Mouse (Mus musculus): Measurements from ENCODE around the gene Cisd1.
A peak's percentile ranks its signal among the peaks of the same experiment; 100 is the strongest.

Cisd1 gene

DNA sequence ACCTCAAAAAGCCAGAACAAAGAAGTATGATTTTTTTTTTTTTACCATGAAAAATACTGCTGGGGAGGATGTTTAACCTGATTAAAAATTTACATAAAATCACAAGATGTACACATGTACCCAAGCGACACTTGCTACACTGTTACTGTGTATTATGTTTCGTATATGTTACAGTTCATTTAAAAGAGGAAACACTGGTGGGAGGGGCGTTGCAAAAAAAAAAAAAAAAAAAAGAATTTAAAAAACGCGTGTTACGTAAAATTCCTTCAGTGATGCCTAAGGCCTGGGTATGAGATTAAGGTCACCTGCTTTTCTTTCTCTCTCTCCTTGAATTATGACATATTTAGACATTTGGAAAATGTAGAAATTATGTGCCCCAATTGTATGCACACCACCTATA, 38.0 kb downstream of the Cisd1 start:
- no peaks in the 10 kb centered on the region for H3K9me3 ChIP-seq (ENCODE audit: low read length)
- peaks cover 35% of the 10 kb centered on the region for H3K4me1 ChIP-seq (replicated peaks; ENCODE audit: low read depth, low read length)
- H3K27me3 ChIP-seq (ENCODE audit: insufficient read depth, low read length): peaks cover 23% of the 10 kb centered on the region
- TF ChIP-seq POU5F1 (IDR thresholded peaks at IDR 0.05; ENCODE audit: borderline replicate concordance, low read length) (no peak), NANOG (IDR thresholded peaks at IDR 0.05; ENCODE audit: borderline replicate concordance, low read length) (no peak), CTCF (conservative IDR thresholded peaks at IDR 0.05; ENCODE audit: low read length) (no peak)
- H3K36me3 ChIP-seq (ENCODE audit: insufficient read depth, low read length): no peaks in the 10 kb centered on the region
- H3K4me3 ChIP-seq (replicated peaks; ENCODE audit: low read length): no peak overlapping the region

DNA sequence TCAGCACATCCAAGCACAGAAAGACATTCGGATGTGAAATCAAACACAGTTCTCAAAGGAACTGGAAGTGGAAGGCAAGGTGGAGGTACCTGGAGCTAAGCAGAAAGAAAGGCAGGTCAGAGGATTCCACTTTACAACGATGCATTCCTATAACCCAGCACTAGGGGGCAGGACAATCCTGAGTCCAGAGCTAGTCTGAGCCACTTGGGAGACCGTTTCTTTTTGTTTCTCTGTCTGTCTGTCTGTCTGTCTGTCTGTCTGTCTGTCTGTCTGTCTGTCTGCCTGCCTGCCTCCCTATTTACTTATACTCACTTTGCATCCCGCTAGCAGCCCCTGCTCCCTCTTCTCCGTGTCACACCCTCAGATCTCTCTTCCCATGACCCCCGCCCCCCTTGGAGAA, 38.6 kb downstream of the Cisd1 start:
- Histone ChIP-seq H3K4me3 (replicated peaks; ENCODE audit: low read length) (peak overlapping the region; percentile 30), H3K27me3 (ENCODE audit: insufficient read depth, low read length) (peaks cover 25% of the 10 kb centered on the region), H3K9me3 (ENCODE audit: low read length) (no peaks in the 10 kb centered on the region), H3K4me1 (replicated peaks; ENCODE audit: low read depth, low read length) (peaks cover 35% of the 10 kb centered on the region), H3K36me3 (ENCODE audit: insufficient read depth, low read length) (no peaks in the 10 kb centered on the region)
- TF ChIP-seq NANOG (IDR thresholded peaks at IDR 0.05; ENCODE audit: borderline replicate concordance, low read length) (no peak), CTCF (conservative IDR thresholded peaks at IDR 0.05; ENCODE audit: low read length) (peak; percentile 69), POU5F1 (IDR thresholded peaks at IDR 0.05; ENCODE audit: borderline replicate concordance, low read length) (no peak)

DNA sequence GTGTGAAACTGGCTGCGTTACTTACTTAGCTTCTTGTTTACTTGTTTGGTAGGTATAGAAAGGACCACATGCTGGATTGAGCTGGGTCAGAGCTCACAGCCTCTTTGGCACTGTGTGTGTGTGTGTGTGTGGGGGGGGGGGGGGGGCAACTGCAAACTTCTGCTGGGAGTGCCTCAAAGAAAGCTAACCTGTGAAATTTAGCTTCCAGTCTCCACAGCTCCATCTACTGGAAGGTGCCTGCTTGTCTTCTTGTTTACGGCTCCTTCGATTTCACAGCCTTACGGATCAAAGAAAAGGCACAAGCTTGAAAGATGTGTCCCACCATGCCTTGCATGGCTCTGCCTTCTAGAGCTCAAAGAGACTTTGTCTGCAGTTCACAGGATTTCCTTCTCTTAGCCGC, 42.3 kb downstream of the Cisd1 start:
- Histone ChIP-seq H3K27me3 (ENCODE audit: insufficient read depth, low read length) (peaks cover 26% of the 10 kb centered on the region), H3K36me3 (ENCODE audit: insufficient read depth, low read length) (no peaks in the 10 kb centered on the region), H3K9me3 (ENCODE audit: low read length) (no peaks in the 10 kb centered on the region), H3K4me1 (replicated peaks; ENCODE audit: low read depth, low read length) (peaks cover 22% of the 10 kb centered on the region), H3K4me3 (replicated peaks; ENCODE audit: low read length) (no peak overlapping the region)
- TF ChIP-seq POU5F1 (IDR thresholded peaks at IDR 0.05; ENCODE audit: borderline replicate concordance, low read length) (no peak), CTCF (conservative IDR thresholded peaks at IDR 0.05; ENCODE audit: low read length) (peak; percentile 44), NANOG (IDR thresholded peaks at IDR 0.05; ENCODE audit: borderline replicate concordance, low read length) (no peak)

GRCm38 (mm10) chr10:71300161-71300560, 44.6 kb downstream of the Cisd1 start:
- Histone ChIP-seq H3K9me3 (ENCODE audit: low read length) (no peaks in the 10 kb centered on the region), H3K36me3 (ENCODE audit: insufficient read depth, low read length) (no peaks in the 10 kb centered on the region), H3K27me3 (ENCODE audit: insufficient read depth, low read length) (peaks cover 21% of the 10 kb centered on the region), H3K4me1 (replicated peaks; ENCODE audit: low read depth, low read length) (peaks cover 19% of the 10 kb centered on the region), H3K4me3 (replicated peaks; ENCODE audit: low read length) (peak overlapping the region; percentile 20; the same call in 1 of the 2 replicates)
- TF ChIP-seq CTCF (conservative IDR thresholded peaks at IDR 0.05; ENCODE audit: low read length) (no peak), POU5F1 (IDR thresholded peaks at IDR 0.05; ENCODE audit: borderline replicate concordance, low read length) (no peak), NANOG (IDR thresholded peaks at IDR 0.05; ENCODE audit: borderline replicate concordance, low read length) (no peak)

DNA sequence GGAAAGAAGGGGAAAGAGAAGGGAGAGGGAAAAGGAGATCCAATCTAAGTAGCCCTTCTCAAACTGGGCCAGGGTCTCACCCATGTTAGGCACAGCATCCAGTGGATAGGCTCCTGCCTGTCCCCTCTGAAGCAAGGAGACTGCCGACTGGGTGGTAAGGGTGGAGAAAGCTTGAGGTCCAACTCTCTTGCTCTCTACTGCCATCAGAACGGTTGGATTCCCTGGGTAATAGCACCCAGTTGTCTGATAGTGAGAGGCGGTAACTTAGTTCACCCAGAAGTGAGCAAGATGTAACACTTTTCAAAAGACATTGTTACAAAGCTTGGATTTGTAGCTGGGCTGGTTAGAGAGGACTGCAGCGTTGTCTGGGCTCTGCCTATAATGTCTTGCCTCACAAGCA, 51.5 kb downstream of the Cisd1 start:
- peaks cover 7% of the 10 kb centered on the region; the same call in 1 of the 2 replicates for H3K27me3 ChIP-seq (ENCODE audit: insufficient read depth, low read length)
- TF ChIP-seq CTCF (conservative IDR thresholded peaks at IDR 0.05; ENCODE audit: low read length): 0 out of 2 replicates have a peak, but pooled peaks have one; percentile 3
- TF ChIP-seq POU5F1 (IDR thresholded peaks at IDR 0.05; ENCODE audit: borderline replicate concordance, low read length): no peak
- TF ChIP-seq NANOG (IDR thresholded peaks at IDR 0.05; ENCODE audit: borderline replicate concordance, low read length): no peak
- no peaks in the 10 kb centered on the region for H3K36me3 ChIP-seq (ENCODE audit: insufficient read depth, low read length)
- H3K4me3 ChIP-seq (replicated peaks; ENCODE audit: low read length): no peak overlapping the region
- peaks cover 27% of the 10 kb centered on the region for H3K4me1 ChIP-seq (replicated peaks; ENCODE audit: low read depth, low read length)
- H3K9me3 ChIP-seq (ENCODE audit: low read length): no peaks in the 10 kb centered on the region

GRCm38 (mm10) chr10:71292254-71292653, 52.5 kb downstream of the Cisd1 start:
- TF ChIP-seq NANOG (IDR thresholded peaks at IDR 0.05; ENCODE audit: borderline replicate concordance, low read length) (no peak), CTCF (conservative IDR thresholded peaks at IDR 0.05; ENCODE audit: low read length) (no peak), POU5F1 (IDR thresholded peaks at IDR 0.05; ENCODE audit: borderline replicate concordance, low read length) (no peak)

GRCm38 (mm10) chr10:71291801-71292200, 53.0 kb downstream of the Cisd1 start:
- Histone ChIP-seq H3K27me3 (ENCODE audit: insufficient read depth, low read length) (peaks cover 22% of the 10 kb centered on the region), H3K4me3 (replicated peaks; ENCODE audit: low read length) (no peak overlapping the region), H3K4me1 (replicated peaks; ENCODE audit: low read depth, low read length) (peaks cover 33% of the 10 kb centered on the region), H3K36me3 (ENCODE audit: insufficient read depth, low read length) (no peaks in the 10 kb centered on the region), H3K9me3 (ENCODE audit: low read length) (no peaks in the 10 kb centered on the region)
- TF ChIP-seq POU5F1 (IDR thresholded peaks at IDR 0.05; ENCODE audit: borderline replicate concordance, low read length) (no peak), NANOG (IDR thresholded peaks at IDR 0.05; ENCODE audit: borderline replicate concordance, low read length) (no peak), CTCF (conservative IDR thresholded peaks at IDR 0.05; ENCODE audit: low read length) (no peak)

More at GRCm38 (mm10) chr10:71292254-71292653, 52.5 kb downstream of the Cisd1 start:
- H3K36me3 ChIP-seq (ENCODE audit: insufficient read depth, low read length): no peaks in the 10 kb centered on the region
- H3K27me3 ChIP-seq (ENCODE audit: insufficient read depth, low read length): peaks cover 17% of the 10 kb centered on the region
- H3K4me3 ChIP-seq (replicated peaks; ENCODE audit: low read length): no peak overlapping the region
- peaks cover 33% of the 10 kb centered on the region for H3K4me1 ChIP-seq (replicated peaks; ENCODE audit: low read depth, low read length)
- H3K9me3 ChIP-seq (ENCODE audit: low read length): no peaks in the 10 kb centered on the region

GRCm38 (mm10) chr10:71291179-71291661, 53.5 kb downstream of the Cisd1 start:
- H3K4me3 ChIP-seq (replicated peaks; ENCODE audit: low read length): no peak overlapping the region
- no peak for TF ChIP-seq NANOG (IDR thresholded peaks at IDR 0.05; ENCODE audit: borderline replicate concordance, low read length)
- TF ChIP-seq CTCF (conservative IDR thresholded peaks at IDR 0.05; ENCODE audit: low read length): no peak
- no peak for TF ChIP-seq POU5F1 (IDR thresholded peaks at IDR 0.05; ENCODE audit: borderline replicate concordance, low read length)
- H3K27me3 ChIP-seq (ENCODE audit: insufficient read depth, low read length): peaks cover 27% of the 10 kb centered on the region
- H3K9me3 ChIP-seq (ENCODE audit: low read length): no peaks in the 10 kb centered on the region
- no peaks in the 10 kb centered on the region for H3K36me3 ChIP-seq (ENCODE audit: insufficient read depth, low read length)
- H3K4me1 ChIP-seq (replicated peaks; ENCODE audit: low read depth, low read length): peaks cover 34% of the 10 kb centered on the region

DNA sequence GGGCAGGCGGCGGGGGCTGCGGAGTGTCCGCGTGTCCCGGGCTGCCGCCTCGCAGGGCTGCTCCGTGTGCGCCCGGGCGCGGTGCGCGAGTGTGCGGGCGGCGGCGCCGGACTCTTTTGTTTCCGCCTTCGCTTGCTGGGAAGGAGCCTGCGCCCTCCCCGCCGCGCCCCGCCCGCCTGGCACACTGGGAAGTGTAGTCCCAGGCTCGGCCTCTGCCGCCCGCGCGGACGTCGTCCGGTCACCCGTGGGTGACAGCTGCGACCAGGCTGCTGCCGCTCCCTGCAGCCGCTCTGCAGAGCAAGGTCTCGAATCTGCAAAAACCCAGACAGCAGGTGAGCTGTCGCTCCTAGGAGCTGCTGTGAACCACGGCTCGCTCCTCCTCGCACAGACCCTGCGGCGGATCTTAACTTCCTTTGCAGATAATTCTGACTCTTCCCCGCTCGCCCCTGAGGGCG, 59.6 kb downstream of the Cisd1 start, which contains the start of gene Ube2d1:
Gene Ube2d1, minus strand, starts transcription at position 137 of the 455 bp plus-strand sequence.
- peaks cover 33% of the 10 kb centered on the region for H3K27me3 ChIP-seq (ENCODE audit: insufficient read depth, low read length)
- TF ChIP-seq POU5F1 (IDR thresholded peaks at IDR 0.05; ENCODE audit: borderline replicate concordance, low read length): no peak
- TF ChIP-seq NANOG (IDR thresholded peaks at IDR 0.05; ENCODE audit: borderline replicate concordance, low read length): no peak
- no peak for TF ChIP-seq CTCF (conservative IDR thresholded peaks at IDR 0.05; ENCODE audit: low read length)
- peaks cover 32% of the 10 kb centered on the region for H3K4me1 ChIP-seq (replicated peaks; ENCODE audit: low read depth, low read length)
- peaks cover 5% of the 10 kb centered on the region; the same call in 1 of the 2 replicates for H3K36me3 ChIP-seq (ENCODE audit: insufficient read depth, low read length)
- H3K9me3 ChIP-seq (ENCODE audit: low read length): no peaks in the 10 kb centered on the region
- peak within 1 kb of the TSS; percentile 96 for H3K4me3 ChIP-seq (replicated peaks; ENCODE audit: low read length)

All from E14TG2a.4 (cell line).